Mouse (Mus musculus) cerebellum, adult (tissue): ENCODE data around the gene Pih1d2.
A peak's percentile ranks its signal among the peaks of the same experiment; 100 is the strongest.
"Not testable (repeated sequence)": the region's sequence is repeated elsewhere in the genome, so short reads cannot be mapped to it uniquely, and the experiment has no call there.

Experiments used
- ATAC-seq: cut with Nextera tagmentation; 2 replicates; pipeline ENCODE4 v1.9.2; 2017; ENCODE audit warnings: mild to moderate bottlenecking, moderate library complexity, mixed read lengths; ENCODE audit not compliant: insufficient number of reproducible peaks, low FRiP score, low TSS enrichment

Pih1d2 gene

DNA sequence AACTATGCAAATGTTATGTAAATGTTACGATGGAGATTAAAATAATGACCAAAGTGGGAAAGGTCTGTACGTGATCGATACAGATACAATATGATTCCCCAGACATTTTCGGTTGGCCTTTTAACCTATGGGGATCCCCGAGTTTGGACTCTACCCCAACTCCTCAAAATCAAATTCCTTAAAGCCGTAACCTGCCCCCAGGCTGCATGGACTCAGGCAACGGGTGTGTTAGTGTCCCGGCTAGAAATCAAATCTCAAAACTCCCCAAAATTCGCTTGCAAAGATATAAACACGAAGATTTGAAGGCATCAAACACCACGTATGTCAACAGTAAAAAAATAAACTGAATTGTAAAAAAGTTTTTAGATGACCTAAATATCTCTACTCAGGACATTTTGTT is 960 bp upstream of the Pih1d2 start:
- no peak for ATAC-seq

GRCm38 (mm10) chr9:50617794-50618330 is 741 bp downstream of the Pih1d2 start:
- ATAC-seq: no peak

DNA sequence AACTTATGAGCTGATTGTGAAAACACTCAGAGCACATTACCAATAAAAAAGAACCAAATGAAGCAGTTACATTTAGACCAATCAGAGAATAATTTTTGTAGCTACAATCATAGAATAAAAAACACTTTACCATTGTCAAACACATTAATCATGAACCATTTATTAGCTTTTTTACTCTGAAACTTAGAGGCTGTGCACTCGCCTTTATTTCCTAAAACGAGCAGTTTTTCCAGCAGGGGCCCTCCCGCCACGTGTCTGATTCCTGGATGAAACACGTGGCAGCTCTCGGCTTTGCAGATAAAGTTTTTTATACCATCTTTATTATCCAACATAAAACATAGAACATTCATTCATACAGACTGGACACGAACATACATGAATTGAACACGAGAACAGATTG is 13.8 kb downstream of the Pih1d2 start:
- not testable (repeated sequence) for ATAC-seq

DNA sequence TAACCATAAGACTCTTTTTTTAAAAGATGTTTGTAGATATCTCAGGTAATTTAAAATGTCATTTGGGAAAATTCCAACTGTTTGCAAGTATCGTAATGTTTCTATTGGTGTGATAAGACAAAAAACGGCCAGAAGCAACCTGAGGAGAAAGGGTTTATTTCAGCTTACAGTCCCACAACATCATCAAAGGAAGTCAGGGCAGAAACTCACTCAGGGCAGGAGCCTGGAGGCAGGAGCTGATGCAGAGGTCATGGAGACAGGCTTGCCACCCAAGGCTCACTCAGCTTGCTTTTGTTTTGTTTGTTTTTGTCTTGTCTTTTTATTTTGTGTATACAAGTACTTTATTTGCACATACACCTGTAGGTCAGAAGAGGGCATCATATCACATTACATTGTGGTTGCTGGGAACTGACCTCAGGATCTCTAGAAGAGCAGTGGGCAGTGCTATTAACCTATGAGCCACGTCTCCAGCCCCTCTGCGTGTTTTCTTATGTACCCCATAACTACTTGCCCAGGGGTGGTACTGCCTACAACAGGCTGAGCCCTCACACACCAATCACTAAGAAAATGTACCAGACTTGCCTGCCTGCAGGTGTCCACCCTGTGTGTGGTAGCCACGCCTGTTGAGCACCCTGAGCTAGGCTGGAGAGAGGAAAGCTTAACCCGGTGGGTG is 15.0 kb downstream of the Pih1d2 start:
- no peak for ATAC-seq

GRCm38 (mm10) chr9:50633059-50633458 is 15.9 kb downstream of the Pih1d2 start:
- ATAC-seq: no peak

- ATAC-seq: no peak
Measured at GRCm38 (mm10) chr9:50634270-50634669, 17.1 kb downstream of the Pih1d2 start.

- no peak for ATAC-seq
Measured at GRCm38 (mm10) chr9:50646826-50647370, 29.8 kb downstream of the Pih1d2 start.

- no peak for ATAC-seq
Measured at GRCm38 (mm10) chr9:50650503-50650902, 33.4 kb downstream of the Pih1d2 start.

DNA sequence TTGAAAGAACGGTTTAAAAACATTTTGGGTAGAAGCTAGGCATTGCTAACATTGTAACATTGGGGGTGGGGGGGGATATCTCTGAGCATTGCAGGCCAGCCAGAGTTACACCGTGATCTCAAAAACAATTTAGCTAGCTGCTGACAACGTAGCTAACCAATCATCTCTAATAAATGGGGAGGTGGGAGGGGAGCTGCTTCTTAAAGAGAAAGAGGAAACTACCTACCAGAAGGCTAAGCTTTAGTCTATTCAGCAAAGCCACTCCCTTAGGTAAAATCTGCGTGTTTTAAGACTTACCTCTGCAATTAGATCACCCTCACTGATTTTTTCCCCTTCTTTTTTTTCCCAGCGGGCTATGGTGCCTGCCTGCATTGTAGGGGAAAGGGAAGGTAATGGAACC is 41.3 kb downstream of the Pih1d2 start:
- no peak for ATAC-seq

DNA sequence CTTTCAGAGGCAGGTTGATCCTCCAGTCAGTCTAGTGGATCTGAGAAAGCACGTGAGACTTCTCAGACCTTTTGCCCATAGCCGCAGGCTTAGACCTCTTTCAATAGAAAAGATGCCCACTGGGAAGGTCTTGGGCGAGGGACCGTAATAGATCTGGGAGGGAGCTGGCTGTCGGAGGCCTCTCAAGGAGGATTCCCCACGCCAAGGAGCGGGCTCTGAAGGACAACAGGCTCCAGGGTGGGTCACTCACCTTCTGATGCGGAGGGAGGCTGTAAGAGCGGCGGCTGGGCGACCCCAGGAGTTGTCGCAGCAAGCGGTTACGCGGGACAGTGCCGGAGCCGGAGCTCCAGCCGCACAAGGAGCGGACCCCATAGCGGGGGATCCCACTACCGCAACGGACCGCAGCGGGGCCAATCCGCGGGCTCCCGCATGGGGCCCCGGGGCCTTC is 41.8 kb downstream of the Pih1d2 start:
- 0 out of 2 replicates have a peak, but pooled peaks have one; percentile 27 for ATAC-seq

- ATAC-seq: peak; percentile 92
Measured at GRCm38 (mm10) chr9:50659392-50660217, 42.5 kb downstream of the Pih1d2 start, which contains the start of gene Dlat. Gene Dlat (minus strand): TSS chr9:50659780.

DNA sequence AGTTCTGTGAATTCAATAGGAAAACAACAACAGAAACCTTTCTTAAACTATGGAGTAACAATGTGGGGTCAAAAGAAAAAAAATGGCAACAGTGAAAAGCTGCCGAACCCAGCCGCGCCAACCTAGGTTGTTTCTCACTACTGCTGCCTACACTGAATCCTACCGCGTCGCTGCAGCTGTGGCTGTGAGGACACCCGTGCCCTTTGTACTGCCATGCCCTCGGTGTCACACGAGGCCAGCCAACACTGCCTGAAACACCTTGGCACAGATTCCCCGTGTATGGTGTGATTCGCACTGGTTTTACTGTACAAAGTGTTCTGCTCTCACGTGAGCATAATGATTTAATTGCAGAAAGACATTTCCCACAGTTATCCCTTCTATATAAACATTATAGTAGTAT is 43.3 kb downstream of the Pih1d2 start:
- ATAC-seq: no peak

DNA sequence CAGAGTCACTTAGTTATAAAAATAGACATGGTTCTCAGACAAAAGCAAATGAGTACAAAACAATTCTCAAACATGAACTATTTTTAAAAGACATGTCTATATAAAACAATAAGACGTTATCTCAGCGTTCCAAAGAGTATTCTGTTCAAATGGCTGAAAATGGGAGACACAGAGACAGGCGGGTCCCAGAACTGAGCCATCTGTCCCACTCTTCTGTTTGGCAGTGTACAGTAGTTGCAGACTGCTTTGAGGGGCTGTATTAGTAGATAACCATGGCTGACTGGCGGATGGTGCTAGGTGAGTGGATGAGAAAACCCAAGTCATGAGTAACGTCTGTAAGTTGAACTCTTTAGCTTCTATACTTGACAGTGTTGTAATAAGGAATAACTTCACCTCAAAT is 47.7 kb downstream of the Pih1d2 start:
- no peak for ATAC-seq

DNA sequence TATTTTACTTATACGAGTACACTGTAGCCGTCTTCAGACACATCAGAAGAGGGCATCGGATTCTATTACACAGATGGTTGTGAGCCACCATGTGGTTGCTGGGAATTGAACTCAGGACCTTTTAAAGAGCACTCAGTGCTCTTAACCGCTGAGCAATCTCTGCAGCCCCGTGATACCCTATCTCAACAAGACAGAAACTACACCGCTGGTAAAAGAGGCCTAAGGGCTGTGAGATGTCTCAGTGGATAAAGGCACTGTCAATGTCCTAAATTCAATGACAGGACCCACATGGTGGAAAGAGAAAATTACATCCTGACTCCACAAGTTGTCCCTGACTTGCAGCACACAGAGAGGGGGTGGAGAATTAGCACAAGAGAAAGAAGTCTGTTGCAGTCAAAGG is 49.3 kb downstream of the Pih1d2 start:
- ATAC-seq: no peak

GRCm38 (mm10) chr9:50667579-50668498 is 50.7 kb downstream of the Pih1d2 start:
- ATAC-seq: no peak

DNA sequence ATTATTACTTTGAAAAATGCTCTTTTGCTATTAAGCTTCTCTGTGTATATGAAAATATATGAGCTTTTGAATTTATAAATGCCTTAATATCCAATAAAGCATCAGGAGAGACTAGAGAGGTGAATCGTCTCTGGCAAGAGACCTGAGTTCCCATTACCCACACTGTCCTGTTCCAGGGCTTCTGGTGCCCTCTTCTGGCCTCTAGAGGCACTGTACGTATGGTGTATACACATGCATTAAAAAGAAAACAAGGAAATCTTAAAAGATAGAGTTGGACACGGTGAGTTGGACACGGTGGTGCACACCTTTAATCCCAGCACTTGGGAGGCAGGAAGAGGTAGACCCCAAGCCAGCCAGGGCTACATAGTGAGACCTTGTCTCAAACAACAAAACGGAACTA is 53.6 kb downstream of the Pih1d2 start:
- no peak for ATAC-seq
